Mouse (Mus musculus) liver, embryonic 13.5 days (tissue): ENCODE results near the gene Glp1r. TPM values are rescaled to one million over a fixed set of nuclear protein-coding genes. Genes with fewer than 3 reads are reported as not detected.

ENCODE experiments used
- ATAC-seq: fragments of 200-750 bp; cut with Nextera tagmentation; 2 replicates; pipeline ENCODE4 v1.8.0; 2017; ENCODE audit warnings: low read depth, mild to moderate bottlenecking, moderate number of reproducible peaks, moderate library complexity
- DNase-seq: peaks from one replicate; pipeline ENCODE4 v3.0.0; 2022
- H3K27ac ChIP-seq: fragments of 300-500 bp; sonication (generic); 2 replicates; pipeline ENCODE4 v1.5.1; 2015; ENCODE audit warnings: moderate library complexity, mild to moderate bottlenecking, inconsistent platforms
- H3K27me3 ChIP-seq: fragments of 300-500 bp; sonication (generic); 2 replicates; pipeline ENCODE4 v1.6.1; 2015; ENCODE audit warnings: mild to moderate bottlenecking, inconsistent platforms
- H3K36me3 ChIP-seq: fragments of 300-500 bp; sonication (generic); 2 replicates; pipeline ENCODE4 v1.6.1; 2015; ENCODE audit warnings: mild to moderate bottlenecking, inconsistent platforms
- H3K4me1 ChIP-seq: fragments of 300-500 bp; sonication (generic); replicated peaks from 2 replicates; pipeline ENCODE4 v1.6.1; 2015; ENCODE audit warnings: inconsistent platforms
- H3K4me2 ChIP-seq: fragments of 300-500 bp; sonication (generic); 2 replicates; pipeline ENCODE4 v1.6.1; 2015; ENCODE audit warnings: inconsistent platforms, mild to moderate bottlenecking, moderate library complexity
- H3K4me3 ChIP-seq: fragments of 300-500 bp; sonication (generic); replicated peaks from 2 replicates; pipeline ENCODE4 v1.5.1; 2015; ENCODE audit warnings: mild to moderate bottlenecking, inconsistent platforms
- H3K9ac ChIP-seq: fragments of 300-500 bp; sonication (generic); 2 replicates; pipeline ENCODE4 v1.6.1; 2015; ENCODE audit warnings: mild to moderate bottlenecking, inconsistent platforms
- H3K9me3 ChIP-seq: fragments of 300-500 bp; sonication (generic); replicated peaks from 2 replicates; pipeline ENCODE4 v1.6.1; 2016; ENCODE audit warnings: inconsistent platforms
- WGBS: fragments of 180-500 bp; shearing (Covaris S2); methylation state at CpG from one replicate; pipeline ENCODE4 v1.1.7; 2015; ENCODE audit not compliant: insufficient replicate concordance; 5-methylcytosine and 5-hydroxymethylcytosine counted together
- polyA plus RNA-seq: library from polyadenylated mRNA; unstranded; fragments of >200 nt; fragmentation: Nextera tagmentation; extraction: Ambion mirVana; gene quantifications from 2 replicates; pipeline ENCODE4 v1.2.1, GENCODE M21; 2015

The Glp1r gene
- polyA plus RNA-seq, 1 experiment from 2014 or later = not detected

DNA sequence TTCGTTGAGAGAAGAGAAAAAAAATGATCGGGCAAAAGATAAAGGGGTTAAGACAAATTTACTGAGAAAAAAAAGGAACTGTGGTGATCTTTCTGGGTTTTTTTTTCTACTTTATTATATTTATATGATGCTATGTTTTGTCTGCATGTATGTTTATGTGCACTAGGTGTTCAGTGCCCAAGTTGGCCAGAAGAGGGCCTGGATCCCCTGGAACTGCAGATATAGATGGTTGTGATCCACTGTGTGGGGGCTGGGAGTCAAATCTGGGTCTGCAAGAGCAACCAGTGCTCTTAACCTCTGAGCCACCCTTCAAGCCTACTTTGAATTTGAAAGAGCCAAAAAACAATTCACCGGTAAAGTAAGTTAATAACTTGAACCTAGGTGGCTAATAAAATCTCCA, 21.2 kb upstream of the Glp1r start:
- Histone ChIP-seq H3K9ac (no peak overlapping the region), H3K4me2 (no peak overlapping the region), H3K4me3 (no peak overlapping the region), H3K27ac (no peak overlapping the region), H3K9me3 (no peaks in the 10 kb centered on the region), H3K36me3 (no peaks in the 10 kb centered on the region), H3K4me1 (peaks cover 8% of the 10 kb centered on the region; the same call in 1 of the 2 replicates), H3K27me3 (peaks cover 5% of the 10 kb centered on the region; the same call in 1 of the 2 replicates)
- DNase-seq (no peak), ATAC-seq (no peak)
- WGBS = 78% methylated on average over 3 of the region's 3 CpGs

DNA sequence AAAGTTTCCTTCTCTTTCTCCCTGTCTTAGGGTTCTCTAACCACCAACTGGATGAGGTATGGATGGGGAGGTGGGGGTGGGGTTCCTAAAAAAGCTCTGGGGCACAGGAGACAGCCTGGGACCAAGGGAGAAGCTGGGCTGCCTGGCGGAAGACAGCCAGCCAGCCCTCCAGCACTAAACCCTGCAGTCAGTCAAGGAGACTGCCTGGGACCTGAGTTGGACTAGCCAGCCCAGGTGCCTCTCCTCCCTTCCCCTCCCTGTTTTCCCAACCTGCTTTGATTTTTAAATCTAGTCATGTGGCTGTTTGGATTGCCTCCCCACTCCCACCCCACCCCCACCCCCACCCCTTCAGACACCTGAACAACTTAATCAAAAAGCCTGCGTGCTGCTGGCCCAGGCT, 20.6 kb upstream of the Glp1r start:
- H3K27ac ChIP-seq = no peak overlapping the region
- no peak for DNase-seq
- 59% methylated on average over 2 of the region's 2 CpGs for WGBS
- H3K9me3 ChIP-seq = no peaks in the 10 kb centered on the region
- no peak overlapping the region for H3K4me3 ChIP-seq
- ATAC-seq = no peak
- peaks cover 8% of the 10 kb centered on the region; the same call in 1 of the 2 replicates for H3K4me1 ChIP-seq
- H3K9ac ChIP-seq = no peak overlapping the region
- no peak overlapping the region for H3K4me2 ChIP-seq
- no peaks in the 10 kb centered on the region for H3K36me3 ChIP-seq
- H3K27me3 ChIP-seq = peaks cover 5% of the 10 kb centered on the region; the same call in 1 of the 2 replicates

DNA sequence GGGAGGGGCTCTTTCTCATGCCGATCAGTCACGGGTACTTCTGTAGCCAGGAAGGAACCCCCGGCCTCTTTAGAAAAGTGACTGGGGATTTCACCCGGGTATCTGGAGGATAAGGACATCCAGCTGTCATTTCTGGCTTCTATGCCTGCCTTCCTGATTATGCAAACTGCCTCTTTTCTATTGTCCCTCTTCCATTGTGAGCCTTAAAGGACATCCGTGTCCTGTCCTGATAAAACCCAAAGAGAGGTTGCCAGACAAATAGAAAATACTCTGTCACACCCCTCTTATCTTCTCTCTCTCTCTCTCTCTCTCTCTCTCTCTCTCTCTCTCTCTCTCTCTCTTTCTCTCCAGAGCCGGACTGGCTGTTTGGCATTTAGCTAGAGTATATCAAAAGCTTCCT, 19.4 kb upstream of the Glp1r start:
- no peak overlapping the region for H3K4me3 ChIP-seq
- no peak for DNase-seq
- H3K4me2 ChIP-seq = no peak overlapping the region
- no peak for ATAC-seq
- H3K4me1 ChIP-seq = peaks cover 8% of the 10 kb centered on the region; the same call in 1 of the 2 replicates
- H3K9ac ChIP-seq = no peak overlapping the region
- H3K36me3 ChIP-seq = no peaks in the 10 kb centered on the region
- no peaks in the 10 kb centered on the region for H3K9me3 ChIP-seq
- peaks cover 5% of the 10 kb centered on the region; the same call in 1 of the 2 replicates for H3K27me3 ChIP-seq
- no peak overlapping the region for H3K27ac ChIP-seq
- WGBS = 3% methylated on average over 6 of the region's 6 CpGs

DNA sequence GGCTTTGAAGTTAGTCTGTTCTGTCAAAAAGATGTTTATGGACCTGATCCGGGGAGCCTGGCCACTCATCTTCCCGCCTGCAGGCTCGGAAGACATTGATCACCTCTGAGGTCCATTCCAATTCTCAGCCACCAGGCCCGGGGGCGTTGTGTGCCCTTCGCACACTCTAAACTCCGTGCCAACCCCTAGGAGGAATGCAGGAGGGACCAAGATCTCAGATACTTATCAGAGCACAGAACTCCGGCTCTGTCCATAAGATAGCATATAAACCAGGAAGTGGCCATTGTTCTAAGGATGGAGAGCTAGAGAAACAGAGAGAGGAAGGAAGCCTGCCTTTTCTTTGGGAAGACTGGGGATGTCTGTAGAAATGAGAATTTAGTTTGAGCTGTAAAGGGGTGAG, 18.1 kb upstream of the Glp1r start:
- Histone ChIP-seq H3K4me1 (peaks cover 8% of the 10 kb centered on the region; the same call in 1 of the 2 replicates), H3K9ac (no peak overlapping the region), H3K27me3 (peaks cover 5% of the 10 kb centered on the region; the same call in 1 of the 2 replicates), H3K36me3 (no peaks in the 10 kb centered on the region), H3K9me3 (no peaks in the 10 kb centered on the region), H3K4me2 (no peak overlapping the region), H3K27ac (no peak overlapping the region), H3K4me3 (no peak overlapping the region)
- 37% methylated on average over 8 of the region's 8 CpGs for WGBS
- ATAC-seq (no peak), DNase-seq (no peak)

DNA sequence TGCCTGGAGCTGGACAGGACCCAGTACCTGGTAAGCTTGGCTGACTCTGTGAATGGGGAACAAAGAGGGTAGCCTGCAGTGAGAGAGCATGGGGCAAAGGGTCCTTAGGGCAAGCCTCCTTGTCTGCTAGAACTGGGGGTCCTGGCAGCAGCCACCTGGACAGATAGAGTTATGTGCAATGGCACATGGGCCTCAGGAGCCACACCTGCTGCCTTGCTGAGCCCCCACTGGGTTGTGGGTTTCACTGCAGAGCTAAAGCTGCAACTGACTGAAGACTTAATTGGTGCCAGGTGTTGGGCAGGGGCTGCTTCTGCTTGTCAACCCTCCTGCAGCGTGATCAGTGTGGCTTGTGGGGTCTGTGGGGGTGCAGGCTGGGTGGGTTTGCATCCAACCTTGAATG, 9.5 kb upstream of the Glp1r start:
- Histone ChIP-seq H3K4me3 (no peak overlapping the region), H3K27me3 (no peaks in the 10 kb centered on the region), H3K27ac (no peak overlapping the region), H3K4me1 (no peaks in the 10 kb centered on the region), H3K9ac (no peak overlapping the region), H3K4me2 (no peak overlapping the region), H3K36me3 (no peaks in the 10 kb centered on the region), H3K9me3 (no peaks in the 10 kb centered on the region)
- WGBS = 30% methylated on average over 1 of the region's 1 CpGs
- ATAC-seq = no peak
- DNase-seq = no peak

DNA sequence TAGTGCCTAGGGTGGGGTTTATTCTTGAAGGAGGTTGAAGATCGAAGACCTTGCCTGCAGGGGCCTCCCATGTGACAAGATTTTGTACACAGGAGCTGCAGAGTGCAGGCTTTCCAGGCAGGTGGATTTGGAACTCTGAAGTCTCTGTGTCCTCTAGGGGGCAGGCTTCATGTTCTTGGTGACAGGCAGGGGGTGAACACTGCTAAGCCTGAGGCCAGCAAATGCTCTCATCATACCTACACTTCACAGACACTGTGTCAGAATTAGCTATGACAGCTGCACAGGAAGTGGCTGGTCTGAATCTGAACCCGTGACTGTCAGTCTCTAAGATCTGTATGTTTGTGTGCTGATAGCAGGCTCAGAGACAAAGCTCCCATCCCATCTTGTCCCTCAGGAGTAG, 8.9 kb upstream of the Glp1r start:
- H3K9me3 ChIP-seq = no peaks in the 10 kb centered on the region
- 4% methylated on average over 2 of the region's 2 CpGs for WGBS
- no peaks in the 10 kb centered on the region for H3K36me3 ChIP-seq
- ATAC-seq = no peak
- no peak for DNase-seq
- H3K4me3 ChIP-seq = no peak overlapping the region
- no peak overlapping the region for H3K4me2 ChIP-seq
- H3K27me3 ChIP-seq = no peaks in the 10 kb centered on the region
- no peak overlapping the region for H3K27ac ChIP-seq
- no peaks in the 10 kb centered on the region for H3K4me1 ChIP-seq
- H3K9ac ChIP-seq = no peak overlapping the region

DNA sequence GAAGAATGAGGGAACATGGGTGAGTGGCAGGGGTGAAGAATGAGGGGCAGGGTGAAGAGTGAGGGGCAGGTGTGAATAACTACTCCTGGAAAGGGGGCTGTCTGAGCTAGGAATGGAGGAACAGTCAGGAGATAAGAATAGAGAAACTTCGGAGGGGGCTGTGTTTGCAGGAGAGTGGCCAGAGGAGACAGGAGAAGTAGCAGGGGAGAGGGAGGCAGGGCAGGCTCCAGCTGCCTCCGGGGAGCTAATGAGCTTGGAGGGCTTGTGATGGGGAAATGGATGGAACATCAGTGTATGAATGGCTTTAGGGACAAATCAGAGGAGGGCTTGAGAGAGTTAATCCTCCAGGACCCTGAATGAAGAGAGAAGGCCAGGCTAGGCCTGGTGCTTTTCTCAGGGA, 4.5 kb upstream of the Glp1r start:
- Histone ChIP-seq H3K36me3 (no peaks in the 10 kb centered on the region), H3K4me3 (no peak overlapping the region), H3K27me3 (peaks cover 28% of the 10 kb centered on the region), H3K9me3 (no peaks in the 10 kb centered on the region), H3K9ac (no peak overlapping the region), H3K4me2 (no peak overlapping the region), H3K4me1 (no peaks in the 10 kb centered on the region), H3K27ac (no peak overlapping the region)
- DNase-seq (no peak), ATAC-seq (no peak)
- 12% methylated on average over 2 of the region's 2 CpGs for WGBS

DNA sequence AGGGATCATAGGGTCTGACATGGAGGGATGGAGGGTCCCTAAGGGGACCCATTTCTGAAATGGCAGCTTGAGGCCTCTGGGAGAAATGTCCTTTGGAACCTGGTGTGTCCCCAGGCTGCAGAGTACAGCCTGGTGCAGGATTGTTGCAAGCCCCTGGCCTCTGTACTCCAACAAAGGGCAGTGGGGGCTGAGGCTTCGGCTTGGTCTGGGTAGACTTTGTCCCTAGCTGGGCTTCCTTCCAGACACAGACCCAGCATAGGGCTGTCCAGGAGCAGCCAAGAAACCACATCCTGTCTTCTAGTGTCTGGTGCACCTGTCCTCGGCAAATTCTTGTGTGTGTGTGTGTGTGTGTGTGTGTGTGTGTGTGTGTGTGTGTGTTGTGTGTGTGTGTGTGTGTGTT, 2.5 kb downstream of the Glp1r start:
- Histone ChIP-seq H3K27me3 (peaks cover 50% of the 10 kb centered on the region), H3K4me2 (no peak overlapping the region), H3K9ac (no peak overlapping the region), H3K27ac (no peak overlapping the region), H3K36me3 (no peaks in the 10 kb centered on the region), H3K9me3 (no peaks in the 10 kb centered on the region), H3K4me3 (no peak overlapping the region), H3K4me1 (no peaks in the 10 kb centered on the region)
- no peak for DNase-seq
- WGBS = 23% methylated on average over 2 of the region's 2 CpGs
- ATAC-seq = no peak

DNA sequence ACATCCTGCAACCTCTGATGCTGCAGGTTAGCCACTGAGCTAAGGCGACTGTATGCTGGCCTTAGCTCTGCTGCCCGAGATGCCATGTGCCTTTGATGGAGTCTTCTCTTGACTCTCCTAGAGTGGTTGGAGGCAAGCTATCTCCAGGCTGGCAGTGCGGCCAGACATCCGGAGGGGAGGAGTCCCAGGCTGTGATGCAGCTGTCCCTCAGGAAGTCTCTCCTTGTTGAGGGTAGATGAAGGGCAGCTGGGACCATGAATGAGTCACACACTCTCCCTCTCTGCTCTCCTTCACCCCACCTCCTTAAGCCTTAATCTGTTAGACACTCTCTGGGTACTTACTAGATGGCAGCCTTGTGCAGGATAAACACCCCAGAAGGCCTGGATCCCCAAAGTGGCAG, 6.0 kb downstream of the Glp1r start:
- Histone ChIP-seq H3K27me3 (peaks cover 22% of the 10 kb centered on the region), H3K36me3 (no peaks in the 10 kb centered on the region), H3K4me3 (no peak overlapping the region), H3K4me2 (no peak overlapping the region), H3K4me1 (no peaks in the 10 kb centered on the region), H3K27ac (no peak overlapping the region), H3K9me3 (no peaks in the 10 kb centered on the region), H3K9ac (no peak overlapping the region)
- ATAC-seq (no peak), DNase-seq (no peak)
- 39% methylated on average over 4 of the region's 4 CpGs for WGBS

DNA sequence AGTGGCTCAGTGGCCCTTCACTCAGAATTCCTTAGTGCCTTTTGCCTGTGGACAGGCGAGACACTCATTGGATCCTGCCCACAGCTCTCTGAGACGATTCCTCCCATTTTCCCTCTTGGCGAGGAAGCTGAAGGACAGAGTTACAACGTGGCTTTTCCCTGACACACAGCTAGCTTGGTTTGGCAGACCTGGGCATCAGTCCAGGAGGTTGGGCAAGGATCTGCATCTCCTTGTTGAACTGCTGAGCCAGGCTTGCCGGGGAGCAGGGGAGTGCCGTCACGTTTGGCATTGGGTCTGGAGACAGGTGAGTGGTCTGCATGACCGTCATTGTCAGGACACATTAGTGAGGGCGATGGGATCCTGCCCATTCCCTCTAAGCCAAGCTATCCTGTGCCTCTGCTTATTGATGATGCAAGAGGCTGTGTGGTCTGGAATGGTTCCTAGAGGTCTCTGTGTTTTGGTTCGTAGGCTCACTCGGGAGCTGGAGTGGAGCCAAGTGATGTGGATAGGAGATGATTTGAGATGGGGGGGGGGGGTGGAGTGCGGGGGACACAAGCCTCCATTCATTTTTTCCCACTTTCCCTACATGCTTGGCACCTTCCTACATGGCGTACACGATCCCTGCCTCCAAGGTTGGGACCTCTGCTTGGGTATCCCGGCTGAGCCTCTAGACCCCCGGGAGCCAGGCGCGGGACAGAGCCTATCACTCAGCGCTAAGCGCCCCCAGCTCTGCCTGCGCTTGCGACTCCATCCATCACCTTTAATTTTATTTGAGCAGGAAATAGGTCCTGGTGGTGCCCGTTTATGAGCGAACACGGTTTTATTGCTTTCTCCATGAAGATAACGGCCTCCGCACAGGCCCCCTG, 9.5 kb downstream of the Glp1r start:
- no peak for ATAC-seq

DNA sequence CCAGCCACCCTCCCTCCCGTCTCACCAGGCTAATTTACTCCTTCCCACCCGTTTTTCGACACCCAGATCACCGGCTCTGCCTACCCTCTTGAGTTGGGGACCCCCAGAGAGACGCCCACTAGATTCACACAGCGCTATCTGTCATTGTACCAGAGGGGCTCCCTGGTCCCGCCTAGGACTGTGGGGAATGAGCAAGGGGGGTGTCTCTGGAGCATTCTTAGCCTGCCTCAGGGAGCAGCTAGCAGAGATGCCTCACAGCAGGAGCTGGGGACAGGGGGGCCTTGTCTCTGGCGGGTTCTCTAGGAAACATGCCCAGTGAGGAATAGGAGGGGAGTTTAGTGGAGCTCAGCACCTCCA, 10.1 kb downstream of the Glp1r start:
- Histone ChIP-seq H3K4me2 (no peak overlapping the region), H3K9me3 (no peaks in the 10 kb centered on the region), H3K36me3 (no peaks in the 10 kb centered on the region), H3K4me3 (no peak overlapping the region), H3K9ac (no peak overlapping the region), H3K27ac (no peak overlapping the region), H3K4me1 (no peaks in the 10 kb centered on the region), H3K27me3 (0 out of 2 replicates have a peak, but pooled peaks cover 5% of the 10 kb centered on the region)
- no peak for ATAC-seq
- 36% methylated on average over 8 of the region's 8 CpGs for WGBS
- no peak for DNase-seq

More for the DNA sequence above, 9.5 kb downstream of the Glp1r start:
- no peak overlapping the region for H3K4me2 ChIP-seq
- H3K27ac ChIP-seq = no peak overlapping the region
- H3K9me3 ChIP-seq = no peaks in the 10 kb centered on the region
- H3K4me3 ChIP-seq = no peak overlapping the region
- H3K9ac ChIP-seq = no peak overlapping the region
- WGBS = 62% methylated on average over 27 of the region's 27 CpGs
- no peaks in the 10 kb centered on the region for H3K36me3 ChIP-seq
- no peak for DNase-seq
- 0 out of 2 replicates have a peak, but pooled peaks cover 5% of the 10 kb centered on the region for H3K27me3 ChIP-seq
- no peaks in the 10 kb centered on the region for H3K4me1 ChIP-seq

DNA sequence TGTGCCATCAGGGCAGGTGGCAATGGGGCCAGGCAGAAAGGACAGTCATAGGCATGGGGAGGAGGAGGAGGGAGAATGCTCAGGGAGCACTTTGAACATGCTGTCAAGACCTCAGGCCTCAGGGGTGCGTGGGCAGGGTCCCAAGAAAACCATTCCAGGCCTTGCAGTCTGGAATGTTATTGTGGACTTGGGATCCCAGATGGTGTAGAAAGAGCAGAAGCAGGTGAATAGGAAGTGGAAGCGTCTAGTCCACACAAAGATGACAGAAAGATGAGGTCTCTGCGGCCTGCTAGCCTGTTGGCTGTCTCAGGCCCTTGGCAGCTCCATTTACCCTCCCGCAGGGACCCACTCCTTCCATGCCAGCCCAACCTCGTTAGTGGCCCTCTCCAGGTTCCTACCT, 10.9 kb downstream of the Glp1r start:
- ATAC-seq (no peak), DNase-seq (no peak)
- no peak overlapping the region for H3K4me2 ChIP-seq
- H3K27me3 ChIP-seq = 0 out of 2 replicates have a peak, but pooled peaks cover 5% of the 10 kb centered on the region
- 52% methylated on average over 5 of the region's 5 CpGs for WGBS
- no peak overlapping the region for H3K4me3 ChIP-seq
- H3K27ac ChIP-seq = no peak overlapping the region
- no peaks in the 10 kb centered on the region for H3K4me1 ChIP-seq
- no peak overlapping the region for H3K9ac ChIP-seq
- no peaks in the 10 kb centered on the region for H3K36me3 ChIP-seq
- no peaks in the 10 kb centered on the region for H3K9me3 ChIP-seq
